Mouse (Mus musculus) liver, postnatal 0 days (tissue): Measurements from ENCODE around the gene Selp.

Source experiments
- CTCF ChIP-seq: sonication (generic); IDR thresholded peaks from 2 replicates; pipeline ENCODE4 v1.5.1; 2016; ENCODE audit warnings: antibody characterized with exemption, low read depth
- EP300 ChIP-seq: IDR thresholded peaks from 2 replicates; pipeline ENCODE4 v1.6.1; 2016; ENCODE audit warnings: antibody characterized with exemption, low read depth, mild to moderate bottlenecking

DNA sequence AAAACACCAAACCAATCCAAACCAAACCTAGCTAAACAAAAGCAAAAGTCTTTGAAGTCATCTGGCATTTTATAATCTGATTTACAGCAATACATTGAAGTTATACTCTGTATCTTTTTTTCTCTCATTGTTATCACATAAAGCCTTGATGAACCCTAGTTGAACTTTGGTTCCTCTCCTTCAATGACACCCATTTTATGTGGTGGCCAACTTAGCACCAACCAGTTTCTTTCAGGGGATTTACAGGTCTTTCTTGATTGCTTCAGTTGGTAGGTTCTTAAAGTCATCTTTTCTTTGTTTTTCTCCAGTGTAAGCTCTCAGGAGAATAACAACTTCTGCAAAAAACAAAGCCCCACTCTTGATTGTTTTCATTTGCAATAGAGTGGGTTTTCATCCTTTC is 45.8 kb upstream of the Selp start:
- no peak for TF ChIP-seq CTCF
- no peak for TF ChIP-seq EP300
